Mouse (Mus musculus): ENCODE measurements at regions not wholly inside any gene's neighbourhood (a gene's known extent, or its start where the extent isn't known, plus 50 kb on each side); places are given as distances from the start of the nearest gene placed in this dataset.
A peak's percentile ranks its signal among the peaks of the same experiment; 100 is the strongest.
"Not testable (repeated sequence)": the region's sequence is repeated elsewhere in the genome, so short reads cannot be mapped to it uniquely, and the experiment has no call there.

DNA sequence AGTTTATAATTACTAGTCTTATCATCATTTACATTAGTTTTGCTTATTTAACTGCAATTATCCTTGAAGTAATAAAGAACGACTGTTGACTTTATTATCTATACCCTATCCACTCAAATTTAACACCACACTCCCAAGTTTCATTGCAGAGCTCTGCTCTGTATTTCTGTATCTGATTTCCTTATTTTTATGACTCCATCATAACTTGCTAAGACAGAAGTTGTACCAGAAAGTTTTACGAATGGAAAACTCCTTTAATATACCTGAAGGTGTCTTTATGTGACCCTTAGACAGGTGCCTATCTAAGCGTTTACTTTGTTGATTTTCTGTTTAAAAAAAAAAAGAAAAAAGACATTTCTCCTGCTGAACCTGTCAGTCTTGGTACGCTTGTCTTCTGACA lies 854.7 kb downstream of the Robo2 start:
- H3K4me1 ChIP-seq (ENCODE audit: control insufficient read depth, insufficient read depth, low read length), result no peaks in the 10 kb centered on the region
- H3K4me3 ChIP-seq (ENCODE audit: low read depth, low read length), result no peak overlapping the region
- no peaks in the 10 kb centered on the region for H3K36me3 ChIP-seq (ENCODE audit: control insufficient read depth, insufficient read depth, low read length)
- H3K27ac ChIP-seq (replicated peaks; ENCODE audit: low read depth, low read length), result no peak overlapping the region
- H3K9me3 ChIP-seq (ENCODE audit: control insufficient read depth, low read length), result no peaks in the 10 kb centered on the region
- H3K4me2 ChIP-seq (ENCODE audit: low read depth, severe bottlenecking), result no peak overlapping the region
- WGBS, result 84% methylated on average over 4 of the region's 4 CpGs
- DNase-seq (ENCODE audit: low spot score) (no peak), ATAC-seq (ENCODE audit: insufficient number of reproducible peaks, low FRiP score, low TSS enrichment, low read depth) (no peak)
- H3K27me3 ChIP-seq (ENCODE audit: control insufficient read depth, insufficient read depth, low read length), result no peaks in the 10 kb centered on the region
- H3K9ac ChIP-seq (ENCODE audit: low read length), result no peak overlapping the region

GRCm38 (mm10) chr16:73543651-73544050 lies 868.0 kb downstream of the Robo2 start:
- 89% methylated on average over 3 of the region's 3 CpGs for WGBS
- Histone ChIP-seq H3K4me1 (ENCODE audit: control insufficient read depth, insufficient read depth, low read length) (no peaks in the 10 kb centered on the region), H3K9me3 (ENCODE audit: control insufficient read depth, low read length) (no peaks in the 10 kb centered on the region), H3K27ac (replicated peaks; ENCODE audit: low read depth, low read length) (no peak overlapping the region), H3K4me3 (ENCODE audit: low read depth, low read length) (no peak overlapping the region), H3K9ac (ENCODE audit: low read length) (no peak overlapping the region), H3K36me3 (ENCODE audit: control insufficient read depth, insufficient read depth, low read length) (no peaks in the 10 kb centered on the region), H3K4me2 (ENCODE audit: low read depth, severe bottlenecking) (no peak overlapping the region), H3K27me3 (ENCODE audit: control insufficient read depth, insufficient read depth, low read length) (no peaks in the 10 kb centered on the region)
- ATAC-seq (ENCODE audit: insufficient number of reproducible peaks, low FRiP score, low TSS enrichment, low read depth) (no peak), DNase-seq (ENCODE audit: low spot score) (no peak)

DNA sequence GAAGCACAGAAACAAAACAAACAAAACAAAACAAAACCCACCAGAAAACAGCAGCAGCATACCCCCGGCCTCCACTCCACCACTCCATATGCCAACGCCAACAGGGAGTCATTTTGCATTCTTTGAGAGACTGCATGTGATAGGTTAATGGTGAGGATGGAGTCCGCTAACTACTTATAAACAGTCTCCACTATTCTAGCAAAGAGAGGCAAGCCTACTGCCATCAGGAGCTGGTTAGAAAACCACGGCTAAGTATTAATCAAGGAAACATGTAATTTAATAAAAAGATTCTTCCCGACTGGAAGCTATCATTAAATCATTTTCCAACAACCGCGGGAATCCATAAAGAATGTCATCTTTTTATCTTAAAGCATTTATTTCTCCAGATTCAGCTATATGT lies 873.6 kb downstream of the Robo2 start:
- ATAC-seq (ENCODE audit: insufficient number of reproducible peaks, low FRiP score, low TSS enrichment, low read depth), result no peak
- Histone ChIP-seq H3K9ac (ENCODE audit: low read length) (no peak overlapping the region), H3K9me3 (ENCODE audit: control insufficient read depth, low read length) (no peaks in the 10 kb centered on the region), H3K27me3 (ENCODE audit: control insufficient read depth, insufficient read depth, low read length) (no peaks in the 10 kb centered on the region), H3K27ac (replicated peaks; ENCODE audit: low read depth, low read length) (no peak overlapping the region), H3K4me1 (ENCODE audit: control insufficient read depth, insufficient read depth, low read length) (no peaks in the 10 kb centered on the region), H3K36me3 (ENCODE audit: control insufficient read depth, insufficient read depth, low read length) (no peaks in the 10 kb centered on the region), H3K4me2 (ENCODE audit: low read depth, severe bottlenecking) (no peak overlapping the region), H3K4me3 (ENCODE audit: low read depth, low read length) (no peak overlapping the region)
- WGBS, result 91% methylated on average over 7 of the region's 7 CpGs
- no peak for DNase-seq (ENCODE audit: low spot score)

DNA sequence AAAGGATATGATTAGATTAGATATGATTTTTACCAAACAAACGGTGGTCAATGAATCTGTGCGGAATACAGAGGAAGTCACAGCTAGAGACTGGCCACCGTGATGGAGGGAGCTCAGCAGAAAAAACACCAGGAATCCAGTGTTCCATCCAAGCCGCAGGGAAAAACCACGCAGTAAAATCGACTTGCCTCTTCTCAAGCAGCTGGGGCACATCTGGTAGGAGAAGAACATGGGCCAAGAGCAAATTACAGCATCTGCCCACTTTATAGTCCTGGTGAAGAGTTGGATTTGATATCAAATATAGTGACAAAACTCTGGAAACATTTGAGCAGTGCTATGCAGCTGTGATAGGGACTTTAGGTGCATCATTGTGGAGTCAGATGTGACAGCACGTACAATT lies 874.1 kb downstream of the Robo2 start:
- Histone ChIP-seq H3K4me2 (ENCODE audit: low read depth, severe bottlenecking) (no peak overlapping the region), H3K9me3 (ENCODE audit: control insufficient read depth, low read length) (no peaks in the 10 kb centered on the region), H3K4me1 (ENCODE audit: control insufficient read depth, insufficient read depth, low read length) (no peaks in the 10 kb centered on the region), H3K36me3 (ENCODE audit: control insufficient read depth, insufficient read depth, low read length) (no peaks in the 10 kb centered on the region), H3K27ac (replicated peaks; ENCODE audit: low read depth, low read length) (no peak overlapping the region), H3K27me3 (ENCODE audit: control insufficient read depth, insufficient read depth, low read length) (no peaks in the 10 kb centered on the region), H3K4me3 (ENCODE audit: low read depth, low read length) (no peak overlapping the region), H3K9ac (ENCODE audit: low read length) (no peak overlapping the region)
- 90% methylated on average over 7 of the region's 7 CpGs for WGBS
- DNase-seq (ENCODE audit: low spot score) (no peak), ATAC-seq (ENCODE audit: insufficient number of reproducible peaks, low FRiP score, low TSS enrichment, low read depth) (no peak)

DNA sequence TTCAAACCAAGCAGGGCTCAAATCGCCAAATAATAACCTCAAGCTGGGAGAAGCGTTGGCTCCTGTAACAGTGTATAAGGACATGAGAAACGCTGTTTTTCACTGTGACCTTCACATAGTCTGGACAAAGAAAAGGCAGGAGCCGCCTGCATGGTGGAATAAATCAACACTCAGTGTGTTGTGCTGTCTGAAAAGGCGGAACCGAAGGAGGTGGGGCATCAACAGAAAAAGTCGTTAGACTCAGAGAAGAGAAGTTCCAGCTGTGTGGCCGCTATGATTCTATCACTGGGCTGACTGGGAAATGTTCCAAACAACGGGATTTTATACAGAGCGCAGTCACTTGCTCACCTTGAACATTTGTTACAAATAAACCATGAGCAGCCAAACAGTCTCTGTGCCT lies 881.4 kb downstream of the Robo2 start:
- H3K27ac ChIP-seq (replicated peaks; ENCODE audit: low read depth, low read length), result no peak overlapping the region; the same call in 1 of the 2 replicates
- H3K4me1 ChIP-seq (ENCODE audit: control insufficient read depth, insufficient read depth, low read length), result 0 out of 2 replicates have a peak, but pooled peaks cover 3% of the 10 kb centered on the region
- no peak overlapping the region for H3K9ac ChIP-seq (ENCODE audit: low read length)
- DNase-seq (ENCODE audit: low spot score) (peak; percentile 56), ATAC-seq (ENCODE audit: insufficient number of reproducible peaks, low FRiP score, low TSS enrichment, low read depth) (peak; percentile 47; the same call in 1 of the 2 replicates)
- no peaks in the 10 kb centered on the region for H3K36me3 ChIP-seq (ENCODE audit: control insufficient read depth, insufficient read depth, low read length)
- no peaks in the 10 kb centered on the region for H3K9me3 ChIP-seq (ENCODE audit: control insufficient read depth, low read length)
- WGBS, result 40% methylated on average over 10 of the region's 10 CpGs
- H3K27me3 ChIP-seq (ENCODE audit: control insufficient read depth, insufficient read depth, low read length), result no peaks in the 10 kb centered on the region
- H3K4me2 ChIP-seq (ENCODE audit: low read depth, severe bottlenecking), result peak overlapping the region; percentile 2; the same call in 1 of the 2 replicates
- no peak overlapping the region for H3K4me3 ChIP-seq (ENCODE audit: low read depth, low read length)

GRCm38 (mm10) chr16:73522931-73523330 lies 888.7 kb downstream of the Robo2 start:
- H3K4me2 ChIP-seq (ENCODE audit: low read depth, severe bottlenecking); H3K4me3 ChIP-seq (ENCODE audit: low read depth, low read length); H3K9me3 ChIP-seq (ENCODE audit: control insufficient read depth, low read length); ATAC-seq (ENCODE audit: insufficient number of reproducible peaks, low FRiP score, low TSS enrichment, low read depth); H3K27me3 ChIP-seq (ENCODE audit: control insufficient read depth, insufficient read depth, low read length); H3K4me1 ChIP-seq (ENCODE audit: control insufficient read depth, insufficient read depth, low read length); DNase-seq (ENCODE audit: low spot score); H3K27ac ChIP-seq (replicated peaks; ENCODE audit: low read depth, low read length); H3K9ac ChIP-seq (ENCODE audit: low read length); H3K36me3 ChIP-seq (ENCODE audit: control insufficient read depth, insufficient read depth, low read length): not testable (repeated sequence)
- 93% methylated on average over 3 of the region's 3 CpGs for WGBS

- Histone ChIP-seq H3K9ac (ENCODE audit: low read length) (no peak overlapping the region), H3K27ac (replicated peaks; ENCODE audit: low read depth, low read length) (no peak overlapping the region), H3K27me3 (ENCODE audit: control insufficient read depth, insufficient read depth, low read length) (no peaks in the 10 kb centered on the region), H3K4me1 (ENCODE audit: control insufficient read depth, insufficient read depth, low read length) (no peaks in the 10 kb centered on the region), H3K4me2 (ENCODE audit: low read depth, severe bottlenecking) (no peak overlapping the region), H3K4me3 (ENCODE audit: low read depth, low read length) (no peak overlapping the region), H3K9me3 (ENCODE audit: control insufficient read depth, low read length) (no peaks in the 10 kb centered on the region), H3K36me3 (ENCODE audit: control insufficient read depth, insufficient read depth, low read length) (no peaks in the 10 kb centered on the region)
- no peak for ATAC-seq (ENCODE audit: insufficient number of reproducible peaks, low FRiP score, low TSS enrichment, low read depth)
- no peak for DNase-seq (ENCODE audit: low spot score)
These were observed 906.9 kb downstream of the Robo2 start for GRCm38 (mm10) chr16:73504759-73505158.

DNA sequence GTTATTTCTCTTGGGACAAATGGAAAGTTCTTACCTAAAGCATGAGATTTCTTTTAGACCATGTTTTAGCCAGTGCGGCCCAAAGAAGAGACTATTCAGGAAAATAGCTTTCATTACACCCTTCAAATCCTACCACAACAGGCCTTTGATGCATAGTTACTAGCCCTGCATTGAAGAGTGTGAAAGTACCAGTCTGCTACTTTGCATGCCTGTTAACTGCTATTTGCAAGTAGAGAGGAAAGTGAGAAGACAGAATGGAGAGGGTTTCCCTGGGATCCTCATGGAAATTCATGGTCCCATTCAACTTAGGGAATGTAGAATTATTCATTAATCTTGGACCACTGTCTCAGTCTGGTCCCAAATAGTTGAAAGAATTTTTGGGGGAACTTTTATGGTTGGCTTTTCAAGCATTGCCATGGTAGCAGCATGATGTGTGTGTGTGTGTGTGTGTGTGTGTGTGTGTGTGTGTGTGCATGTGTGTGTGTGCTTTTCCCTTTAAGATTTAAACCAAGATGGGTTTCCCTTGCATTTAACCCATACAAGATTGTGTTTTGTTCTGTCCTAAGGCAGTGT lies 912.9 kb downstream of the Robo2 start:
- ATAC-seq (ENCODE audit: insufficient number of reproducible peaks, low FRiP score, low TSS enrichment, low read depth) (no peak), DNase-seq (ENCODE audit: low spot score) (no peak)
- Histone ChIP-seq H3K4me3 (ENCODE audit: low read depth, low read length) (no peak overlapping the region), H3K27ac (replicated peaks; ENCODE audit: low read depth, low read length) (no peak overlapping the region), H3K4me1 (ENCODE audit: control insufficient read depth, insufficient read depth, low read length) (no peaks in the 10 kb centered on the region), H3K36me3 (ENCODE audit: control insufficient read depth, insufficient read depth, low read length) (no peaks in the 10 kb centered on the region), H3K9me3 (ENCODE audit: control insufficient read depth, low read length) (no peaks in the 10 kb centered on the region), H3K9ac (ENCODE audit: low read length) (no peak overlapping the region), H3K4me2 (ENCODE audit: low read depth, severe bottlenecking) (no peak overlapping the region), H3K27me3 (ENCODE audit: control insufficient read depth, insufficient read depth, low read length) (no peaks in the 10 kb centered on the region)
- 76% methylated on average over 1 of the region's 1 CpGs for WGBS

DNA sequence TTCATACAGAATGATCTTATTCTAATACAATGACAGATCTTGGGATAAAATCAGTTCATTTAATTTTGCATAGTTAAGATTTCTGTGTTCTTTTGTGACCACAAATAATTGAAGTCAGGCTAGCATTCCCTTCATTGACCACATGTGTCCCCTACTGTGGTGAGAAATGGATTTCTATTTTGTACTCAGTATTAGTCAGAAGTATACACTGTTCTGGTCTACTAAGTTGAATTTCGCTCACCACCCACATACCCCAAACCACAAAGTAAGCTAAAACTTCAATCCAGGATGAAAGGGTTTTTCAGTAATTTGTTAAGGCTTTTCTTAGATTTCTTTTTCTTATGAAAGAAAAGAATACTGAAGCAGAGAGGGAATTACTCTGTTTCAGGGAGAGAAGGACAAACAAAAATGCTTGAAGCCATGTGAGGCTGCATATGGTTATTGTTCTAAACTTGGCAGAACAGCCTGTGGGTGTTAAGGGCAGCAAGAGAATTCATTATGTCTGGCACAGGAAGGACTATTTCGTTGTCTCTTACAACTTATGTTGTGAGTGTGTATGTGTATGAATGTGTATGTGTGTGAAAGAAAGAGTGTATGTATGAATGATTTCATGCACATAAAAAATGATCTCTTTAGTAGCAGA lies 928.3 kb downstream of the Robo2 start:
- H3K4me2 ChIP-seq (ENCODE audit: low read depth, severe bottlenecking), result no peak overlapping the region
- H3K27me3 ChIP-seq (ENCODE audit: control insufficient read depth, insufficient read depth, low read length), result no peaks in the 10 kb centered on the region
- 89% methylated on average over 2 of the region's 2 CpGs for WGBS
- no peak overlapping the region for H3K4me3 ChIP-seq (ENCODE audit: low read depth, low read length)
- H3K9ac ChIP-seq (ENCODE audit: low read length), result no peak overlapping the region
- no peak overlapping the region for H3K27ac ChIP-seq (replicated peaks; ENCODE audit: low read depth, low read length)
- no peaks in the 10 kb centered on the region for H3K4me1 ChIP-seq (ENCODE audit: control insufficient read depth, insufficient read depth, low read length)
- H3K36me3 ChIP-seq (ENCODE audit: control insufficient read depth, insufficient read depth, low read length), result no peaks in the 10 kb centered on the region
- no peaks in the 10 kb centered on the region for H3K9me3 ChIP-seq (ENCODE audit: control insufficient read depth, low read length)
- no peak for ATAC-seq (ENCODE audit: insufficient number of reproducible peaks, low FRiP score, low TSS enrichment, low read depth)
- no peak for DNase-seq (ENCODE audit: low spot score)

Data from limb, embryonic 11.5 days (tissue).